Mouse (Mus musculus) heart, adult 2 months (tissue): ENCODE measurements at regions not wholly inside any gene's neighbourhood (a gene's known extent, or its start where the extent isn't known, plus 50 kb on each side); places are given as distances from the start of the nearest gene placed in this dataset.

ENCODE experiments used
- CTCF ChIP-seq: fragments of 200-600 bp; IDR thresholded peaks from 2 replicates; pipeline ENCODE4 v1.8.1; 2022; ENCODE audit warnings: antibody characterized with exemption, mild to moderate bottlenecking, moderate library complexity
- POLR2A ChIP-seq: fragments of 200-500 bp; IDR thresholded peaks from 2 replicates; pipeline ENCODE4 v1.6.1; 2011; ENCODE audit warnings: mild to moderate bottlenecking, low read depth, low read length, control low read depth; ENCODE audit not compliant: insufficient read depth

DNA sequence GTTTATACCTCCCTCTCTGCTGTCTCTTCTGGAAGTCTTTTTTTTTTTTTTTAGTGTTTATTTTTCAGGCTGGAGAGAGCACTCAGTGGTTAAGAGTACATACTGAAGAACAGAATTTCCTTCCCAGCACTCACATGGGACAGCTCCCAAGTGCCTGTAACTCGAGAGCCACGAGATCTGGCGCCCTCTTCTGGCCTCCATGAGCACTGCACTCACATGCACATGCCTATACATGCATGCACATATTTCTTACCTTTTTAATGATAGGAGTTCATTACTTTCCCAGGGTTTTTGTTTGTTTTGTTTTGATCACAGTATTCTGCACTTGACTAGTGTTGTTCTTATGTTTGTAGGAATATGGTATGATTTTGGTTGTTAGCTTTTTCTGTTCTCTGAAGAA lies 139.5 kb upstream of the Fmo9 start:
- TF ChIP-seq POLR2A (no peak), CTCF (peak; percentile 56)
